Mouse (Mus musculus) frontal cortex, postnatal 36 days (tissue): ENCODE data around the gene Dnah11.
"Not testable (repeated sequence)": the region's sequence is repeated elsewhere in the genome, so short reads cannot be mapped to it uniquely, and the experiment has no call there.

Experiments
- DNase-seq, 2 experiments: peaks; one replicate each; pipeline ENCODE4 v3.0.0; 2022; ENCODE audit warnings: low spot score in 2 of 2

The Dnah11 gene

DNA sequence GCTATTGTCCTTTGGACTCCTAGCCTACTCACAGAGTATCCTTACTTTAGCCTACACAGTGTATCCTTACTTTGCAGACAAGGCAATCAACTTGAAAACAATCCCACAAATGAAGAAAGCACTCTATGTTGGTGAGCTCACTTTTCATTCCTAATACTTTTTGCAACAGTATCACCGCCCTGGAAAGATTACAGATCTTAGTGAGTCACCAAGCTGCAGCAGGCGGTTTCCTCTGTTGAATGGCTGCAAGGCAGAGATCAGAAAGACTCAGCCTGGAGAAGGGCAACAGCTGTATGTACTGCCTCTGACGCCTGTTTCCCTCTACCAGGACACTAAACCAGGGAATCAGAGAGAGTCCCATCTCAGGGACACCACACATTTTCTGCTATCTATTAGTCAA is 218.5 kb downstream of the Dnah11 start:
- DNase-seq, result no peak

DNA sequence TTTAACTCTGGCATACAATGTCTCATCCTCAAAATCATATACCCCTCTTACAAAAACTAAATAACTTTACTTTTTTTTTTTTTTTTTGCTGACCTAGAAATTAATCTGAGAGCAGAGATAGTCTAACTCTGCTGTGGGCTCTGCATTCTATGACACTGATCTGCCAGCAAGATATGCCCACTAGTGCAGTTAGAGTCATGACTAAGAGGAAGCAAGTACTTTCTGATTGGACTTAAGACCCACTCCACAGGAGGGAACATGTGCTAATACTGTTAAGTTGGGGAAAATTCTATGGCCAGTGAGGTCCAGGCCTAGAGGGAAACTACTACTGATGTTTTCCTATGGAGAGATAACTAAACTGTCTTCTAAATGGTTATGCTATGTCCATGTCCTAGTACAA is 225.1 kb downstream of the Dnah11 start:
- DNase-seq, result no peak

DNA sequence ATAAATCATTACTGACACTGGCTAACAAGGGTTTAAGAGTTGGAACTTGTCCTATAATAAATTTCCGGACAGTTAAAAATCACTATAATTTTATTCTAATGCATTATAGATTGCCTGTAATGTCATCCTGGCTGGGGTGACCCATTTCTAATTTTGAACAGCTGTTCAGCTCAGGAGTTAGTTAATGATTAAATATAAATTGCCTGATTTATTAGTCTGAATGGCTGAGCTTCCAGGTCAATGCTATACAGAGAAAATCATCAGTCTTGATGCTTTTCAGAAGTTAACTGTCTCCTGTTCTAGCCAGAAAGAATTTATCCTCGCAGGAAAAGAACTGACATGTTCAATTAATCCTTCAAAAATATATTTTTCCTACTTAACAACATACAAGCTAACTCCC is 236.1 kb downstream of the Dnah11 start:
- no peak for DNase-seq

- no peak for DNase-seq
Observed at GRCm38 (mm10) chr12:117959213-117959612, 239.6 kb downstream of the Dnah11 start.

DNA sequence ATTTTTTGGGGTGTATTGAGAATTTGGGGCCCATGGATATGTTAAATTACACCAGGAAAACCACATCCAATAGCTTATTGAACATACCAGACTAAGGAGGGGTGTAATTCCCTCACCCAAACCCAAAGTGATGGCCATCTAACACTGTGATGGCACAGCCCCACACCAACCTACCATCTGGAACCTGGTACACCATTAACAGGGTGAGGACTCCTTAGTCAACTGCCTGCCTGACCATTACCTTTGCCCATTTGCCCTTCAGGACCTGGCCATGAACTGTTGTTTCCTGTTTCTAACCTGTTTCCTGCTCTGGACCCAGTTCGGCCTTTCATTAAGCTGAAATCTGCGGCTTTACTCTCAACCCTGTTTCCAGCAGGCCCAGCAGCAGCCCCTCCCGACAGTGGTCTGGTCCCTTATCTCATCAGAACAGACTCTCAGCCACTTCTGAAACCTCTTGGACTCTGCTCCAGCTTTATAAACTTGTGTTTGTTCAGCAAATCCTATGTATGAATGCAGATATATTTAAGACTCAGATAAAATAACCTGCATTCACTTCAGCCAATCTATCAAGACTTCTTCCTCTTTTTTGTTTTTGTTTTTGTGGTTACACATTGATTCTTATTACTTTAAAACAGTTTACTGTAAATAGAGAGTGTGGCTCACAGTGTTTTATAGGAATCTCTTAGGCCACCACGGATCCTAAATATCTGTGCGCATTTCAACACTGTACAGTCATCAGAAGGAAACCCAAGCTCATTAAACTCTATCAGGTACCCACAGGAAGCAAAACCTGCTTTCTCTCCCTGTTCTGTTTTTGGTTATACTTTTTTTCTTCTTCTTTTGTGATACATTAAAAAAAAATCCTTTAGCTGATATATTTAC is 251.8 kb downstream of the Dnah11 start:
- no peak for DNase-seq

- no peak for DNase-seq
Observed at GRCm38 (mm10) chr12:117941947-117942346, 256.9 kb downstream of the Dnah11 start.

- no peak for DNase-seq
Observed at GRCm38 (mm10) chr12:117938214-117938613, 260.6 kb downstream of the Dnah11 start.

GRCm38 (mm10) chr12:117932026-117932425 is 266.8 kb downstream of the Dnah11 start:
- no peak for DNase-seq

GRCm38 (mm10) chr12:117929768-117930167 is 269.1 kb downstream of the Dnah11 start:
- DNase-seq, result no peak

DNA sequence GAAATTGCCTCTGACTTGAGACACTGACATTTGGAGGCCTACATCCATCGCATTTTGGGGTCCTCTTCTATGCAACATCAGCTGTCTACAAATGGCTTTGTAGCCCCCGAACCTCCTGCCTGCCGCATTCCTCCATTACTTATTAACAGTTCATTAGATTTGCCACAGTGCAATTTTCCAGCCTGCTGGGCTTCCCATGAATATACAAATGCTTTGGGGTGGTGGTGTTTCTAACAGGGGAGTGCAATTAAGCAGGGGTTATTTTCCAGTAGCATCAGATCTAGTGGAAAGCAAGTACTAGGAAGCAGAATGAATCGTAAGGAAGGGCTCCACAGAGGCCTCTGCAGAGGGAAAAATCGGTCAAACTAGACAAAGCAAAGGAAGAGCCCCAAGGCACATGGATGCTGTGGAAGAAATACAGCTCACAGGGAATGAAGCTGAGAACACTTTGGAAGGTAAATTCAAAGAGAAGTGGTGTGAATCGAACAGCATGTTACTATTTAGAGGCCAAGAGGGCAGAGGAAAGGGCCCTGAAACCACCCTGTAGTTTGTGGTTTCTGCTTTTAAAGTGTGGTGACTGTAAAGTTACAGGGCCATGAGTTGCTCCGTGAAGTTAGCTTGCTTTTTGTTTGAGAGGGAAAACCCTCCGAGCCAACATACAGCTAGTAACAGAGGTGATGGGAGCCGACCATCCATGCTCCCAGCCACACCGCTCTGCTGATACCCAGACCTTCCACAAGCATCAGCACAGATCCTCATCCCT is 282.8 kb downstream of the Dnah11 start:
- DNase-seq, result no peak

- DNase-seq, result no peak
Observed at GRCm38 (mm10) chr12:117914613-117915245, 284.1 kb downstream of the Dnah11 start.

- no peak for DNase-seq
Observed at GRCm38 (mm10) chr12:117911396-117911795, 287.4 kb downstream of the Dnah11 start.

- DNase-seq, result not testable (repeated sequence)
Observed at GRCm38 (mm10) chr12:117905232-117905840, 293.5 kb downstream of the Dnah11 start.

- DNase-seq, result peak; percentile 8 to 22
Observed at GRCm38 (mm10) chr12:117903671-117904070, 295.2 kb downstream of the Dnah11 start.

GRCm38 (mm10) chr12:117901352-117901751 is 297.5 kb downstream of the Dnah11 start:
- DNase-seq, result not testable (repeated sequence)

DNA sequence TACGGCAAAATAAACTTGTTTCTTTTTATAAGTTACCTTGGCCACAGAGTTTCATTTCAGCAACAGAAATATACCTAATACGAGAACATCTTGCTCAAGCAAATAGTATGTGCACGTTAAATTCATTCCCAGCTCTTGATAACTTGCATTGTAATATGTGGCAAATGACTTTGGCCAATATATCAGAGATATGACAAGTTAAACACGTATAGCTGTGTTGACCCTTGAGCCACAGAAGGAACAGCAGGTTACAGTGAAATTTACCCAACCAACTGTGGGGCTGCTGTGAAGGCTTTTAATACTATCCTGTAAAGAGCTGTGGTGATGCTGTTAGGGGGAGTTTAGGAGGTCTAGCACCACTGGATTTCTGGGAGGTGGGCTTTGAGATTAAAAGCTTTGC is 298.0 kb downstream of the Dnah11 start:
- not testable (repeated sequence) for DNase-seq

- DNase-seq, result no peak
Observed at GRCm38 (mm10) chr12:117887422-117887821, 311.4 kb downstream of the Dnah11 start.

DNA sequence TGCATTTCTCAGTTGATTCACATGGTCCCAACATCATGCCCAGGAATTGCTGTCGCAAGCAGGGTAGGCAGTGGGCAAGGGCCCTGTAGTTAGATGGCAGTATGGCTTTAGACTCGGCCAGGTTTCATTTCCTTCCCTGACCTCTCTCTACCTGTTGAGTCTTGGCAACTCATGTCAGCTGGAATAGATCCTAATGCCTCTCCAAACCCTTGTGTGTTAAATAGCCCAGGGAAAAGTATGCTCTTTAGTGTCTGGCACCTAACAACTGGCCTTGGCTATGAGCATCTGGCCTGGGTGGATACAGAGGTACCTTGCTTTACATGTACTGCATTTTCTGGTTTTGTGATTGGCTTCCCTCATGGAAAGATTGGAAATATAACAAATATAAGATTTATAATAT is 314.2 kb downstream of the Dnah11 start:
- no peak for DNase-seq

GRCm38 (mm10) chr12:117878341-117878740 is 320.5 kb downstream of the Dnah11 start:
- no peak for DNase-seq

DNA sequence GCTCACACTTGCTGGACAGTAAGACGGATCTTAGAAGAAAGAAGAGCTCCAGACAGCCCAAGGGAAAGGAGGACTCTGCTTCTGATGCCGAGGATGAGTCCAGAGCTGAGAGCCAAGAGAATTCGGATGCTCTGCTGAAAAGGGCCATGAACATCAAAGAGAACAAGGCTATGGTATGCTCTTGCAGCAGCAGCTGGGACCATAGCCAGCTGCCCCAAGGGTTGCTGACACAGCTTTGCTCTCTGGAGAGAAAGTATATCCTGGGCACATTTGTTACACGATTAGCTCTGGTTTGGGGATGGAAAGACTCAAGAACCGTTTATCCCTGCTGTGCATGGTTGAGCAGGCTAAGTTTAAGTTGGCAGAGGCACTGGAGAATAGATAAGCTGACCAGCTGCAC is 326.6 kb downstream of the Dnah11 start:
- DNase-seq, result no peak

DNA sequence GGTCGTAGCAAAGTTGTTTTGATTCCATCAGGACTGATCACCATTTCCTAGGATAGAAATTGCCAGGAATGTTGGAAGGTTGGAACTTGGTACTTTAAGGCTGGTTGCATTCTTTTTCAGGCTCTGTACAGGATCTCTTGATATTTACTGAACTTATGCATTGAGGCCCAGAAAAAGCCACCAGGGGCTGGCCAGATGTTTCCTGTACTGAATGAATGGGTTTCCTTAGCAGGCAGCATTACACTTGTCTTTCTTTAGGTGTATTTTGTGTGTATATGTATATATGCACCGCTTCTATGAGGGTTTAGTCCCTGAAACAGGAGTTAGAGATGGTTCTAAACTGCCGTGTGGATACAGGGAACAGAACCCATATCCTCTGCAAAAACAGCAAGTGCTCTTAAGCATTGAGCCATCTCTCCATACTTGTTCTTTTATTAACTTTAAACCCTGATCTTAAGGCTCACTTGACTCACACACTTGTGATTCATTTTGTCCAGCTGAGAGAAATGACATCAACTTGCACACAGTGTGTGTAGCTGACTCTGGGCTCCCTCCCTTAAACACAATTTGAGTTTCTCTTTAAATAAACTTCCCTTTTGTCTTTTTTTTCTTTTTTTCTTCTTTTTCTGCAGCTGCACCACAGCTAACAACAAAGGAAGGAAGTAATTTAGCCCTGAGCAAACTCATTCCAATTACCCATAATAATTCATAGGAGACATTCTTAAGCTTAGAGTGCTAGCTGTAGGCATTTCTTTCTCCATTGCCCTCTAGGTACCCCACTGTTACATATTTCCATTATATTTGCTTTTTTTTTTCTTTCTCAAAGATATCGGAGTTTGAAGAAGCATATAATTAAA is 330.9 kb downstream of the Dnah11 start:
- DNase-seq, result no peak
